Mouse (Mus musculus) myocyte (in vitro differentiated cells): ENCODE measurements around the gene Npr2. TPM values are rescaled to one million over a fixed set of nuclear protein-coding genes. Genes with fewer than 3 reads are reported as not detected.

Experiments used
- H3K27me3 ChIP-seq: one replicate; pipeline ENCODE4 v1.6.1; 2011; ENCODE audit not compliant: control insufficient read depth, insufficient read depth, insufficient read length
- H3K36me3 ChIP-seq: one replicate; pipeline ENCODE4 v1.6.1; 2011; ENCODE audit not compliant: control insufficient read depth, insufficient read depth
- H3K4me2 ChIP-seq: one replicate; pipeline ENCODE4 v1.6.1; 2011; ENCODE audit warnings: low read depth, control low read depth
- H3K4me3 ChIP-seq: one replicate; pipeline ENCODE4 v1.5.1; 2011; ENCODE audit warnings: mild to moderate bottlenecking, control low read depth, moderate library complexity
- H3K79me2 ChIP-seq: one replicate; pipeline ENCODE4 v1.6.1; 2011; ENCODE audit not compliant: control insufficient read depth, insufficient read depth
- H3ac ChIP-seq: one replicate; pipeline ENCODE4 v1.6.1; 2011; ENCODE audit not compliant: control insufficient read depth, insufficient read length
- CEBPB ChIP-seq: IDR thresholded peaks from 2 replicates; pipeline ENCODE4 v1.6.1; 2011; ENCODE audit warnings: mild to moderate bottlenecking, moderate library complexity; ENCODE audit not compliant: poor library complexity, insufficient read depth, severe bottlenecking
- E2F4 ChIP-seq: IDR thresholded peaks from one replicate; pipeline ENCODE4 v1.6.1; 2011; ENCODE audit warnings: mild to moderate bottlenecking, control low read depth, moderate library complexity; ENCODE audit not compliant: insufficient read depth
- MAX ChIP-seq: IDR thresholded peaks from one replicate; pipeline ENCODE4 v1.6.1; 2011; ENCODE audit warnings: low read depth, mild to moderate bottlenecking, control low read depth
- MYOD1 ChIP-seq, 3 experiments: IDR thresholded peaks; one replicate each; pipeline ENCODE4 v1.6.1; 2011; ENCODE audit warnings: control low read depth in 2 of 3, low read depth in 2 of 3, mild to moderate bottlenecking in 2 of 3, moderate library complexity in 1 of 3; ENCODE audit not compliant: insufficient read length in 2 of 3, control insufficient read depth in 1 of 3
- MYOG ChIP-seq, 3 experiments: IDR thresholded peaks; one replicate each; pipeline ENCODE4 v1.6.1; 2011; ENCODE audit warnings: control low read depth in 2 of 3, low read depth in 2 of 3, mild to moderate bottlenecking in 2 of 3; ENCODE audit not compliant: insufficient read length in 2 of 3, control insufficient read depth in 1 of 3, insufficient read depth in 1 of 3
- POLR2A ChIP-seq: IDR thresholded peaks from one replicate; pipeline ENCODE4 v1.6.1; 2011; ENCODE audit warnings: low read depth, mild to moderate bottlenecking, control low read depth, moderate library complexity; ENCODE audit not compliant: insufficient read length
- POLR2AphosphoS2 ChIP-seq: IDR thresholded peaks from one replicate; pipeline ENCODE4 v1.6.1; 2011; ENCODE audit warnings: low read depth, control low read depth; ENCODE audit not compliant: insufficient read length
- REST ChIP-seq: IDR thresholded peaks from one replicate; pipeline ENCODE4 v1.6.1; 2011; ENCODE audit warnings: mild to moderate bottlenecking, control low read depth, moderate library complexity; ENCODE audit not compliant: insufficient read depth, insufficient read length
- SRF ChIP-seq: IDR thresholded peaks from one replicate; pipeline ENCODE4 v1.6.1; 2011; ENCODE audit warnings: low read depth; ENCODE audit not compliant: control insufficient read depth, insufficient read length
- TCF12 ChIP-seq: IDR thresholded peaks from one replicate; pipeline ENCODE4 v1.6.1; 2011; ENCODE audit warnings: mild to moderate bottlenecking, control low read depth; ENCODE audit not compliant: poor library complexity, insufficient read depth, severe bottlenecking
- TCF3 ChIP-seq: IDR thresholded peaks from one replicate; pipeline ENCODE4 v1.6.1; 2011; ENCODE audit warnings: low read depth, control low read depth; ENCODE audit not compliant: insufficient read length
- USF1 ChIP-seq: IDR thresholded peaks from one replicate; pipeline ENCODE4 v1.6.1; 2011; ENCODE audit warnings: low read depth, mild to moderate bottlenecking, control low read depth, moderate library complexity
- polyA plus RNA-seq: library from polyadenylated mRNA; unstranded; fragments of >200 nt; fragmentation: generic; extraction: Trizol; gene quantifications from one replicate; pipeline ENCODE4 v1.2.1, GENCODE M21; 2012; ENCODE audit warnings: missing spikeins

The Npr2 gene
- polyA plus RNA-seq, 1 experiment: 9.1 TPM

GRCm38 (mm10) chr4:43652726-43653125, 21.0 kb downstream of the Npr2 start:
- H3K36me3 ChIP-seq: no peaks in the 10 kb centered on the region
- no peaks in the 10 kb centered on the region for H3K27me3 ChIP-seq
- H3K4me2 ChIP-seq: no peak overlapping the region
- no peak for TF ChIP-seq MAX
- TF ChIP-seq CEBPB: no peak
- no peak for TF ChIP-seq SRF
- no peak for TF ChIP-seq MYOG (IDR thresholded peaks at IDR 0.05; ENCODE audit: control insufficient read depth in 1 of 3, insufficient read depth in 1 of 3, insufficient read length in 2 of 3, low read depth in 2 of 3)
- TF ChIP-seq REST: no peak
- no peak for TF ChIP-seq TCF3
- no peak for TF ChIP-seq POLR2AphosphoS2
- TF ChIP-seq POLR2A: no peak
- TF ChIP-seq USF1: no peak
- no peak for TF ChIP-seq E2F4
- no peak for TF ChIP-seq MYOD1 (IDR thresholded peaks at IDR 0.05; ENCODE audit: control insufficient read depth in 1 of 3, insufficient read length in 2 of 3, low read depth in 2 of 3)
- no peak for TF ChIP-seq TCF12
- H3ac ChIP-seq: no peak overlapping the region
- no peaks in the 10 kb centered on the region for H3K79me2 ChIP-seq
- no peak overlapping the region for H3K4me3 ChIP-seq

- TF ChIP-seq TCF12: no peak
- Histone ChIP-seq H3K27me3 (peaks cover under 1% of the 10 kb centered on the region), H3K79me2 (no peaks in the 10 kb centered on the region), H3K4me2 (no peak within 1 kb of the TSS), H3K36me3 (no peaks in the 10 kb centered on the region), H3ac (no peak within 1 kb of the TSS), H3K4me3 (no peak within 1 kb of the TSS)
These were observed 21.7 kb downstream of the Npr2 start, which contains the start of gene Spag8 for GRCm38 (mm10) chr4:43653161-43654015. Gene Spag8 (minus strand): TSS chr4:43653594.

- H3K36me3 ChIP-seq: no peaks in the 10 kb centered on the region
- TF ChIP-seq TCF3: no peak
- TF ChIP-seq POLR2AphosphoS2: no peak
- no peak for TF ChIP-seq MYOG (IDR thresholded peaks at IDR 0.05; ENCODE audit: control insufficient read depth in 1 of 3, insufficient read depth in 1 of 3, insufficient read length in 2 of 3, low read depth in 2 of 3)
- TF ChIP-seq REST: no peak
- no peak for TF ChIP-seq CEBPB
- TF ChIP-seq E2F4: no peak
- TF ChIP-seq MAX: no peak
- no peak for TF ChIP-seq MYOD1 (IDR thresholded peaks at IDR 0.05; ENCODE audit: control insufficient read depth in 1 of 3, insufficient read length in 2 of 3, low read depth in 2 of 3)
- TF ChIP-seq USF1: no peak
- TF ChIP-seq POLR2A: no peak
- no peak for TF ChIP-seq SRF
- TF ChIP-seq TCF12: no peak
- no peaks in the 10 kb centered on the region for H3K79me2 ChIP-seq
- H3ac ChIP-seq: peak overlapping the region; percentile 17
- H3K4me3 ChIP-seq: peak overlapping the region; percentile 34
- peaks cover 22% of the 10 kb centered on the region for H3K27me3 ChIP-seq
- H3K4me2 ChIP-seq: peak overlapping the region; percentile 78
These were observed 24.1 kb downstream of the Npr2 start for GRCm38 (mm10) chr4:43655656-43656338.

- peak; percentile 92 for TF ChIP-seq POLR2A
- peak in 1 of 3 experiments; percentile 43 for TF ChIP-seq MYOD1 (IDR thresholded peaks at IDR 0.05; ENCODE audit: control insufficient read depth in 1 of 3, insufficient read length in 2 of 3, low read depth in 2 of 3)
- peak in 1 of 3 experiments; percentile 31 for TF ChIP-seq MYOG (IDR thresholded peaks at IDR 0.05; ENCODE audit: control insufficient read depth in 1 of 3, insufficient read depth in 1 of 3, insufficient read length in 2 of 3, low read depth in 2 of 3)
- TF ChIP-seq SRF: no peak
- no peak for TF ChIP-seq TCF12
- TF ChIP-seq POLR2AphosphoS2: peak; percentile 84
- Histone ChIP-seq H3K4me2 (peak within 1 kb of the TSS; percentile 78), H3K79me2 (no peaks in the 10 kb centered on the region)
These were observed 24.8 kb downstream of the Npr2 start, which contains the start of gene Hint2 for GRCm38 (mm10) chr4:43656339-43657109. Gene Hint2 (minus strand): TSS chr4:43656466.

More at GRCm38 (mm10) chr4:43656339-43657109, 24.8 kb downstream of the Npr2 start, which contains the start of gene Hint2:
- H3K27me3 ChIP-seq: peaks cover 30% of the 10 kb centered on the region
- H3K4me3 ChIP-seq: peak within 1 kb of the TSS; percentile 34
- H3K36me3 ChIP-seq: no peaks in the 10 kb centered on the region
- H3ac ChIP-seq: peak within 1 kb of the TSS; percentile 17
